Mouse (Mus musculus): ENCODE results near the gene Vwf.

The Vwf gene

DNA sequence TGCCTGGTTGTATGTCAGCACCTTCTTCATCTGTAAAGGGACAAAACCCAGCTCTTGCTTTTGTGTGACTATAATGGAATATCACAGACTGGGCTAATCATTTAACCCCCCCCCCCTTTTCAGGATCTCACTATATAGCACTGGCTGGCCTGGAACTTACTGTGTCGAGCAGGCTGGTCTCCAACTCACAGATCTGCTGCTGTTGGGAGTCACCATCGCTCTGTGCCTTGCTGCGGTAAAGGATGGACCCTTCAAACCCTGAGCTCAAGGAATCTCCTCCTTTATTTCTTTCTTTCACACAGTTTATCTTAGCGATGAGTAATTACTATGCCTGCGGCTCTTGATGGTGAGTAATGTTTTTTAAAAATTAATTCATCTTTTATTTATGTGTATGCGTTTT is at the start of gene Vwf:
Vwf (plus strand) TSS at position 301 of the 400 bp plus-strand sequence.
- no peak for DNase-seq (ENCODE audit: low spot score)

- DNase-seq (ENCODE audit: low spot score): peak; percentile 79
Measured at GRCm38 (mm10) chr6:125498062-125498461, 48.5 kb upstream of the Vwf start.

GRCm38 (mm10) chr6:125503186-125503802 is 43.3 kb upstream of the Vwf start:
- DNase-seq (ENCODE audit: low spot score): no peak

GRCm38 (mm10) chr6:125504622-125505355 is 41.8 kb upstream of the Vwf start:
- no peak for DNase-seq (ENCODE audit: low spot score)

- DNase-seq (ENCODE audit: low spot score): no peak
Measured at GRCm38 (mm10) chr6:125506427-125506826, 40.1 kb upstream of the Vwf start.

GRCm38 (mm10) chr6:125509783-125510182 is 36.8 kb upstream of the Vwf start:
- DNase-seq (ENCODE audit: low spot score): no peak

DNA sequence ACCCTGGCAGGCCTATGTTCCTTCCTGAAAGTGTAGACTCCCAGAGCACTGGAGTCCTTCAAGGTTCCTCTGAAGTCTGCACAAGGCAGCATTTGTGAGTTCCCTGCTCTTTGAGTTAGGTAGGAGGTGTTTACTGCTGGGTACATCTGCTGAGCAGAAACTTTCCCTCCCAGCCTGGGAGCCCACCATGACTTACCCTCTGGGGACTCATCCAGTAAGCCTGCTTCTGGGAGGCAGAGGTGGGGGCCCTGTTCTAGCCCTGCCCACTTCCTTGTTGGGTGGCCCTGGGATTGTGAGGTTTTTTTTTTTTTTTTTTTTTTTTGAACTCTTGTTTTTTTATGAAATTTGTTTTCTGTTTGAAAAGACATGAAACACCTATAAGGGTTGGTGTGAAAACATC is 35.9 kb upstream of the Vwf start:
- DNase-seq (ENCODE audit: low spot score): no peak

GRCm38 (mm10) chr6:125511196-125511595 is 35.4 kb upstream of the Vwf start:
- DNase-seq (ENCODE audit: low spot score): no peak

DNA sequence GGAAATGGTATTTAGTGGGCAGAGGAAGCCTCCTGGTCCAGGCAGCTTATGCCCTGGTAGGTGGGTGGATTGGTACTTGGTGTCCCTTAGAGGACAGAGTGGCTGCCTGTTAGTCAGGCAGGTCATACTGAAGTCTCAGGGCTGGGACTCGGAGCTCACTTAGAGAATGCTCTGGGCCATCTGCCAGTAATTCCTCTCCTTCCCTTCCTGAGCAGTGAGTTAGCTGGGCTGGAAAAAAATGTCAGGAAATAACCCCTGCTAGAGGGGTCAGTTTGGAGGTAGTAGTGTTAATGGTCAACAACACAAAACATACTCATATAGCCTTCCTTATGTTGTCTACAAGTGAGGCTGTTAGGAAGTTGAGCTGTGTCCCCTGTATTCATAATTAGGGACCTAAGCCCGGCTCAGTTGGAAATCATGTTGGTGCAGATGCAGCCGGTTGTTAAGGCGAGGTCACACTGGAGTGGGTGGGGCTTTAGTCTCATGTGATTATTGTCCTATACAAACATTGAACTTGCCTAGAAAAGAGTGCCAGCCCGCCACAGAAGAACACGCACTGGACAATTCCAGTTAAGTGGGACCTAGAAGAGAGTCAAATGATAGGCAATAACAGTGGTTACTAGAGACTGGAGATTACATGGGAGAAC is 33.5 kb upstream of the Vwf start:
- DNase-seq (ENCODE audit: low spot score): no peak

DNA sequence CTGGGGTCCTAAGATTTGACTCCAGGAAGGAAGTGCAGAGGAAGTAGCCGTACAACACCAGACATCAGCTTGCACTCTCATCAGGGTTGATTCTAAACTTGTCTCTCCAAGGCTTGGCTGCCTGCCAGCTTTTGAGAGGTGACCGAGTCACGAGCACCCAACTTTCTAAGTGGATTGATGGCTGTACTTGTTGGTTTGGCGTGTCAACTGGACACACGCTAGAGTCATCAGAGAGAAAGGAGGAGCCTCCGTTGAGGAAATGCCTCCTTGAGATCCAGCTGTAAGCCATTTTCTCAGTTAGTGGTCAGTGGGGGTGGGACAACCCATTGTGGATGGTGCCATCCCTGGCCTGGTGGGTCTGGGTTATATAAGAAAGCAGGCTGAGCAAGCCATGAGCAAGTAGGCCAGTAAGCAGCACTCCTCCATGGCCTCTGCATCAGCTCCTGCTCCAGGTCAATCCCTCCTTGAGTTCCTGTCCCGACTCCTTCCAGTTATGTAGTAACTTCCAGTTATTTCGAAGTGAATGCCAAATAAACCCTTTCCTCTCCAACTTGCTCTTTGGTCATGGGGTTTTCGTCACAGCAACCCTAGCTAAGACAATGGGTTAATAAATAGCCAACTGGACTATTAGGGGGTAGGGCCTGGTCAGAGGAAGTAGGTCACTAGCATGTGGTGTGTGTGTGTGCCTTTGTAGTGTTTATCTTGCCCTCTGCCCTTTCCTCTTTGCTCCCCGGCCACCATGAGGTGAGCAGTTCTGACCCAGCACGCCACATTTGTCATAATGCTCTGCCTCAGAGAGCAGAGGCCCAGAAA is 30.9 kb upstream of the Vwf start:
- DNase-seq (ENCODE audit: low spot score): no peak

GRCm38 (mm10) chr6:125521558-125522193 is 24.9 kb upstream of the Vwf start:
- no peak for DNase-seq (ENCODE audit: low spot score)

DNA sequence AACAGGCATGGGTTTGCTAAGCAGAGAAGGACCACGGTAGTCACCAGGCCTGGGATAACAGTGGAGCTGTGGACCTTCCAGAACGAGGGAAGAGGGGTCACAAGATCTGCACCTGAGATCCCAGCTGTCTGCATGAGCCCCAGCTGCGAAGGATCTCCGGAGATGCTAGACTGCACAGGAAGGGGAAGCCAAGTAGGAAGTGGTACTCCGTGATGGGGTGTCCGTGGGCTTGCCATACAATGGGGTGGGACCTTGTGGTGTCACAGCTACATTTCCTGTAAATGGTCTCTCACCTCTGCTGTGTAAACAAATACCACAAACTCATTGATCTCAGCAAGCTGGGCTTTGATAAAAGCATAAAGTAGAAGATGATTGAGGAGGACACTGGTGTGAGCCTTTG is 22.5 kb upstream of the Vwf start:
- DNase-seq (ENCODE audit: low spot score): no peak

DNA sequence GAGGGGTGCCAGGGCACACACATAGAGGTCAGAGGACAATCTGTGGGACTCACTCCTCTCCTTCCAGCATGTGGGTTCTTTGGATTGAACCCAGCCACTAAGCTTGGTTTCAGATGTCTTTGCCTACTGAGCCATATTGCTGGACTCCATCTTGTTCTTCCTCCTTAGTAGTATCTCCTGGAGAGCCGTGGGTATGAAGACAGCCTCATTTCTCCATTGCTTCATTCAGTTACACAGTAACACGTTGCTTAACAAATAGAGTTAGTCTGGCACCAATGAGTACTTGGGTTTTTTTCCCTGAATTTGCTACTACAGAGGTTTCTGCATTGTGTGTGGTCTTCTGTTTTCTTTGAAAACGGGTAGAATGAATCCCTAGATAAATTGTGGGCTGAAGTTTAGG is 20.5 kb upstream of the Vwf start:
- no peak for DNase-seq (ENCODE audit: low spot score)

DNA sequence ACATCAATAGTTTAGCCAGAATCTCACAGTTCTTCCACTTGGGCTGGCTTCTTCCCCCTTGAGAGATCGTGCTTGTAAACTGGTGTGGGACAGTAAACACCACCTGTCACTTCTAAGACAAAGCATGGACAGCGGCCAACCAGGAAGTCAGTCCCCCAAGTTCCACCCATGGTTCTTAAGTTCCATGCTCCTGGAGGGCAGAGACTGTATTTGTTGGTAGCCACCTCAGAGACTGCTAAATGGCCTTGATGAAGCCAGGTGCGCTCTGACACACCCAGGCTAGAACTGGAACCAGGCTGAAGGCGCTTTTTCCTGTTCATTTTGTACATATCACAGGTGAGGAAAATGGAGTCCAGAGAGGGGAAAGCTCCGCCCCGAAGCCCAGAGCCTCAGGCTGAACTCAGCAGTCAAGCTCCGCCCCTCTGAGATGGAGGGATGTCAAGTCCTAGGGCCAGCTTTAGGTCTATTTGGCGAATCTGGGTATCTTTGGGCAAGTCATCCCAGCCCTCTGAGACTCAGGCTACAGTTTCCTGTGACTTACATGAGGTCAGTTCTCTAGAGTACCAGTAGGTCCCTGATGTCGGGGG is 17.9 kb upstream of the Vwf start:
- no peak for DNase-seq (ENCODE audit: low spot score)

- DNase-seq (ENCODE audit: low spot score): no peak
Measured at GRCm38 (mm10) chr6:125529479-125529878, 17.1 kb upstream of the Vwf start.

DNA sequence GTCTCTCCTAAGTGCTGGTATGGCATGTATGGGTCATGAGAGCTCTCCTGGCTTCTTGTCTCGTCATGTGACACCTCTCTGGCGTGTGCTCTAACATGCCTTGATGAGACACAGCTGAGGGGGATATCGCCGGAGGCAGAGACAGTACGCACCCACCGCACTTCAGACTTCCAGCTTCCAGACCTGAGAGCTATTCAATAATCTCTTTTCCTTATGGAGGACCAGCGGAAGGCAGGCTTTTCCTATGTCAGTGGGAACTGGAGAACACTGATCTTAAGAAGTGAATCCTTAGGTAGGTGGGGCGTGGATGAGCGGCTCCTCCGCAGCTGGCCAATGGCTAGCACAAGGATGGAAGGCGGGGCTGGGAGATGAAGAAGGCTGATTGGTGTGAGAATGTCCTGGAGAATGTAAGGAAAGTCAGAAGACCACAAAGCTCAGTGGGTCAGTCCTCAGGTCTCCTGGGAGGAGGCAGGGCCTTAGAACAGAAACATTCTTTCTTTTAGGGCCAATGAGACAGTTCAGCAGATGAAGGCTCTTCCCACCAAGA is 13.4 kb upstream of the Vwf start:
- DNase-seq (ENCODE audit: low spot score): no peak

- no peak for DNase-seq (ENCODE audit: low spot score)
Measured at GRCm38 (mm10) chr6:125534990-125535389, 11.6 kb upstream of the Vwf start.

- DNase-seq (ENCODE audit: low spot score): no peak
Measured at GRCm38 (mm10) chr6:125538469-125538868, 8.1 kb upstream of the Vwf start.

GRCm38 (mm10) chr6:125539423-125539822 is 7.2 kb upstream of the Vwf start:
- DNase-seq (ENCODE audit: low spot score): no peak

DNA sequence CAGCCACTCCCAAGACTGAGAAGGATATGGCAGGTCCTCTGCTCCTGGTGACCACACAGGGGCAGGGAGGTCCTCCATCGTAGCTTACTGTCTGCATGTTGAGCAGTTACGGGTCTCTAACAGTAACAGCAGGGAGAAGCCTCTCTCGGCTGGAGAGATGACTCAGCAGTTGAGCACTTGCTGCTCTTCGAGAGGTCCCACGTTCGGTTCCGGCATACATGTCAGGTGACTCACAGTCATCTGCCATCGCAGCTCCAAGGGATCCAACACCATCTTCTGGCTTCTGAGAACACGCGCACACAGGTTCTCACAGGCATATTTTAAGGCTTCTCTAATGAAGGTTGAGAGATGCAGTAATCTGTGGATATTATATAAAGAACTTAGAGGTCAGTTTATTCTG is 6.4 kb upstream of the Vwf start:
- DNase-seq (ENCODE audit: low spot score): no peak

GRCm38 (mm10) chr6:125540826-125541225 is 5.7 kb upstream of the Vwf start:
- no peak for DNase-seq (ENCODE audit: low spot score)

Measured in retina, embryonic 14.5 days (tissue).